Mouse (Mus musculus): ENCODE data around the gene Gm21680. TPM values are rescaled to one million over a fixed set of nuclear protein-coding genes. Genes with fewer than 3 reads are reported as not detected.
"Not testable (repeated sequence)": the region's sequence is repeated elsewhere in the genome, so short reads cannot be mapped to it uniquely, and the experiment has no call there.

The Gm21680 gene
- polyA plus RNA-seq (2016; fragmentation: Nextera tagmentation; extraction: Ambion mirVana) = not detected in 2 replicates

GRCm38 (mm10) chr5:25972563-25972962 is at the start of gene Gm21680:
TSS of gene Gm21680 (minus strand) at chr5:25972663.
- ATAC-seq (ENCODE audit: insufficient number of reproducible peaks, insufficient read depth, low FRiP score, low TSS enrichment); H3K27ac ChIP-seq; H3K9me3 ChIP-seq; H3K4me2 ChIP-seq (replicated peaks); H3K9ac ChIP-seq; H3K4me1 ChIP-seq; H3K4me3 ChIP-seq; H3K36me3 ChIP-seq; H3K27me3 ChIP-seq: not testable (repeated sequence)
- no CpG with 5 or more reads among the region's 2 CpGs for WGBS

DNA sequence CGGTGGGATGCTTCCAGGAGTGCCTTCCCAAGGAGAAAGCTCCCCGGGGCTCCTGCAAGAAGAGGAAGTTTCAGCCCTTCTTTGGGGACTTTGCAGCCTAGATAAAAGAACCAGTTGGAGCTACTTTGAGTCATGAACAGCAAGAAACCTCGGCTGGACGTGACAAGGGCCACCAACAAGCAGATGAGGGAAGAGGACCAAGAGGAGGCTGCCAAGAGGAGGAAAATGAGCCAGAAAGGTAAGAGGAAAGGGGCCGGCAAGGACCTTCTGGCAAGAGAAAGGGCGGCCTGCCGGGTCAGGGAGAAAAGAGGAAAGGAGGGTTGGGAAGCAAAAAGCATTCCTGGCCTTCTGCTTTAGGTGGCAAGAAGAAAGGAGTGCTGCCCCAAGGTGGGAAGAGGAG is 35.2 kb upstream of the Gm21680 start:
- H3K4me2 ChIP-seq (replicated peaks); H3K9ac ChIP-seq; H3K36me3 ChIP-seq; H3K4me3 ChIP-seq; H3K9me3 ChIP-seq; H3K4me1 ChIP-seq; H3K27ac ChIP-seq; ATAC-seq (ENCODE audit: insufficient number of reproducible peaks, insufficient read depth, low FRiP score, low TSS enrichment): not testable (repeated sequence)
- WGBS = 69% methylated on average over 7 of the region's 7 CpGs
- peaks cover 11% of the 10 kb centered on the region for H3K27me3 ChIP-seq

GRCm38 (mm10) chr5:26006937-26007695 is 34.7 kb upstream of the Gm21680 start:
- ATAC-seq (ENCODE audit: insufficient number of reproducible peaks, insufficient read depth, low FRiP score, low TSS enrichment) = peak; percentile 92
- H3K4me1 ChIP-seq, H3K9me3 ChIP-seq, H3K27ac ChIP-seq, H3K36me3 ChIP-seq, H3K9ac ChIP-seq: not testable (repeated sequence)
- Histone ChIP-seq H3K27me3 (peaks cover 11% of the 10 kb centered on the region), H3K4me3 (peak overlapping the region; percentile 29), H3K4me2 (replicated peaks) (peak overlapping the region; percentile 50)
- whole genome bisulfite sequencing = 19% methylated on average over 45 of the region's 45 CpGs

GRCm38 (mm10) chr5:26004698-26005097 is 32.2 kb upstream of the Gm21680 start, which contains the start of gene Gm1979:
TSS of gene Gm1979 (minus strand) at chr5:26004798.
- 80% methylated on average over 1 of the region's 2 CpGs for WGBS
- H3K4me1 ChIP-seq; H3K36me3 ChIP-seq; H3K9me3 ChIP-seq; H3K27ac ChIP-seq; ATAC-seq (ENCODE audit: insufficient number of reproducible peaks, insufficient read depth, low FRiP score, low TSS enrichment); H3K4me2 ChIP-seq (replicated peaks); H3K9ac ChIP-seq; H3K4me3 ChIP-seq: not testable (repeated sequence)
- H3K27me3 ChIP-seq = peaks cover 11% of the 10 kb centered on the region

- H3K4me1 ChIP-seq; H3K36me3 ChIP-seq; H3K4me2 ChIP-seq (replicated peaks); H3K4me3 ChIP-seq; H3K9me3 ChIP-seq; H3K27ac ChIP-seq; H3K27me3 ChIP-seq; H3K9ac ChIP-seq; ATAC-seq (ENCODE audit: insufficient number of reproducible peaks, insufficient read depth, low FRiP score, low TSS enrichment): not testable (repeated sequence)
- WGBS = no CpG with 5 or more reads among the region's 3 CpGs
Observed at GRCm38 (mm10) chr5:25988550-25988949, 16.1 kb upstream of the Gm21680 start, which contains the start of gene Gm21698. TSS of gene Gm21698 (minus strand) at chr5:25988650.

DNA sequence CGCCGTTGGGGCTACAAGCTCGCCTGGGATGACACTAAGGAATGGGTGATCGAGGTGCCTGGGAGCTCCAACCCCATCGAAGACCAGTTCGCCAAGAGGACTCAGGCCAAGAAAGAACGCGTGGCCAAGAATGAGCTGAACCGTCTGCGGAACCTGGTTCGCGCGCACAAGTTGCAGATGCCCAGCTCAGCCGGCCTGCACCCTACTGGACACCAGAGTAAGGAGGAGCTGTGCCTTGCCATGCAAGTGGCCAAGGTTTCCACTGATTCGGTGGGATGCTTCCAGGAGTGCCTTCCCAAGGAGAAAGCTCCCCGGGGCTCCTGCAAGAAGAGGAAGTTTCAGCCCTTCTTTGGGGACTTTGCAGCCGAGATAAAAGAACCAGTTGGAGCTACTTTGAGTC is 15.4 kb downstream of the Gm21680 start:
- not testable (repeated sequence) for H3K9ac ChIP-seq; H3K4me3 ChIP-seq; H3K27me3 ChIP-seq; H3K4me1 ChIP-seq; ATAC-seq (ENCODE audit: insufficient number of reproducible peaks, insufficient read depth, low FRiP score, low TSS enrichment); H3K36me3 ChIP-seq; H3K27ac ChIP-seq; H3K9me3 ChIP-seq
- peak overlapping the region; percentile 35 for H3K4me2 ChIP-seq (replicated peaks)
- 69% methylated on average over 17 of the region's 17 CpGs for WGBS

GRCm38 (mm10) chr5:25956611-25957010 is 15.9 kb downstream of the Gm21680 start:
- WGBS = 37% methylated on average over 31 of the region's 32 CpGs
- not testable (repeated sequence) for H3K9ac ChIP-seq; ATAC-seq (ENCODE audit: insufficient number of reproducible peaks, insufficient read depth, low FRiP score, low TSS enrichment); H3K4me3 ChIP-seq; H3K27ac ChIP-seq; H3K9me3 ChIP-seq; H3K27me3 ChIP-seq; H3K4me1 ChIP-seq; H3K36me3 ChIP-seq
- H3K4me2 ChIP-seq (replicated peaks) = peak overlapping the region; percentile 35

- H3K4me2 ChIP-seq (replicated peaks); H3K36me3 ChIP-seq; H3K27me3 ChIP-seq; H3K4me3 ChIP-seq; H3K27ac ChIP-seq; ATAC-seq (ENCODE audit: insufficient number of reproducible peaks, insufficient read depth, low FRiP score, low TSS enrichment); H3K4me1 ChIP-seq; H3K9me3 ChIP-seq; H3K9ac ChIP-seq: not testable (repeated sequence)
- WGBS = 82% methylated on average over 2 of the region's 2 CpGs
Observed at GRCm38 (mm10) chr5:25954317-25954716, 18.1 kb downstream of the Gm21680 start, which contains the start of gene Gm21671. TSS of gene Gm21671 (minus strand) at chr5:25954417.

GRCm38 (mm10) chr5:25945391-25945790 is 27.1 kb downstream of the Gm21680 start:
- 83% methylated on average over 2 of the region's 2 CpGs for WGBS
- not testable (repeated sequence) for H3K36me3 ChIP-seq; H3K9ac ChIP-seq; H3K4me2 ChIP-seq (replicated peaks); H3K9me3 ChIP-seq; ATAC-seq (ENCODE audit: insufficient number of reproducible peaks, insufficient read depth, low FRiP score, low TSS enrichment); H3K27me3 ChIP-seq; H3K4me1 ChIP-seq; H3K27ac ChIP-seq; H3K4me3 ChIP-seq

DNA sequence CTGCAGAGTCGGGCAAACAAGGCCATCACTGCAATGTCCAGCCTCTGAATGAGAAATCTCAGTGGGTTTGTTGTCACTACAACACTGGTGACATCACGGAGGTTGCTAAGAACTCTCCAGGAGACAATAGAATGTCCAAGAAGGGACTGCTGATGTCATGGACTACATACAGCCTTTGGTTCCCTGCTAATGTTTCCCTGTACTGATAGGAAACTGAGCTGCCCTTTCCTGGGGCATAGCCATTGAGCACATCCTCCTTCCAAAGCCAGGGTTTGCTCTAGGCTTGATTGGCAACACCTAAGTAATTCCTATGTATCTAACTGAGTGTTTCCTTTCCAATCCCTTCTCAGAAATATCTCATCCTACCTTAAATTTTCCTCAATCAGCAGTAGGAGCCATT is 30.2 kb downstream of the Gm21680 start, which contains the start of gene Gm21663:
Gm21663 (minus strand) TSS at position 101 of the 400 bp plus-strand sequence.
- not testable (repeated sequence) for H3K9me3 ChIP-seq; H3K4me3 ChIP-seq; H3K4me1 ChIP-seq; ATAC-seq (ENCODE audit: insufficient number of reproducible peaks, insufficient read depth, low FRiP score, low TSS enrichment); H3K27me3 ChIP-seq; H3K27ac ChIP-seq; H3K36me3 ChIP-seq; H3K9ac ChIP-seq; H3K4me2 ChIP-seq (replicated peaks)
- WGBS = 57% methylated on average over 2 of the region's 2 CpGs

Data from embryonic facial prominence, embryonic 12.5 days (tissue).